Mouse (Mus musculus) brain, embryonic 14.5 days (tissue): ENCODE measurements at regions not wholly inside any gene's neighbourhood (a gene's known extent, or its start where the extent isn't known, plus 50 kb on each side); places are given as distances from the start of the nearest gene placed in this dataset.

Experiments used
- CTCF ChIP-seq: fragments of 200-500 bp; IDR thresholded peaks from 2 replicates; pipeline ENCODE4 v1.5.1; 2012; ENCODE audit warnings: inconsistent platforms, mild to moderate bottlenecking, moderate library complexity, borderline replicate concordance; ENCODE audit not compliant: insufficient read depth, insufficient read length; ENCODE audit errors: extremely low read depth
- POLR2A ChIP-seq: fragments of 200-500 bp; IDR thresholded peaks from 2 replicates; pipeline ENCODE4 v1.6.1; 2012; ENCODE audit warnings: mild to moderate bottlenecking, inconsistent platforms, borderline replicate concordance; ENCODE audit not compliant: poor library complexity, insufficient read depth, insufficient read length, severe bottlenecking; ENCODE audit errors: extremely low read depth

GRCm38 (mm10) chr2:66941188-66941587, 156.5 kb upstream of the Scn7a start:
- no peak for TF ChIP-seq POLR2A
- no peak for TF ChIP-seq CTCF
